Mouse (Mus musculus) lung, postnatal 0 days (tissue): ENCODE measurements around the gene Rps26.

Experiments
- CTCF ChIP-seq: IDR thresholded peaks from 2 replicates; pipeline ENCODE4 v1.5.1; 2016; ENCODE audit warnings: antibody characterized with exemption, mild to moderate bottlenecking
- EP300 ChIP-seq: IDR thresholded peaks from 2 replicates; pipeline ENCODE4 v1.6.1; 2016; ENCODE audit warnings: antibody characterized with exemption, mild to moderate bottlenecking, control low read depth

DNA sequence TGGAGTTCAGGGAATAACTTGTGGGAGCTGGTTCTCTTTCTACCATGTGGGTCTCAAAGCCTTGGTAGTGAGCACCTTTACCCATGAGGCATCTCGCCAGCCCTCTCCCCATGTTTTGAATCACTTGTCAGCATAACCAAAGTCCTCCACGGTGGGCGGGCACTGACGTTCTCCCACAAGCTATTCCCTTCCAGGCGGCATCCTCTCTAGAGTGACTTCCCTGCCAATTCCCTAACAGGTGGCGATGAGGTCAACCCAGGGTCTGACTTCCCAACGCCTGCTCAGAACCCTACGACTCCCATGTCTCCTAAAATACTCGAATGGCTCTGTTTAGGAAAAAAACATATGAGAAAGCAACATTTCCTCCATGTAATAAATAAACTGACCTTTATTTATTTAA, 31.3 kb upstream of the Rps26 start:
- TF ChIP-seq CTCF = no peak
- no peak for TF ChIP-seq EP300
